Mouse (Mus musculus): ENCODE data around the gene Dlx5. TPM values are rescaled to one million over a fixed set of nuclear protein-coding genes. Genes with fewer than 3 reads are reported as not detected.

Dlx5 gene
- polyA plus RNA-seq, 1 experiment from 2014 or later = 7.1 TPM

DNA sequence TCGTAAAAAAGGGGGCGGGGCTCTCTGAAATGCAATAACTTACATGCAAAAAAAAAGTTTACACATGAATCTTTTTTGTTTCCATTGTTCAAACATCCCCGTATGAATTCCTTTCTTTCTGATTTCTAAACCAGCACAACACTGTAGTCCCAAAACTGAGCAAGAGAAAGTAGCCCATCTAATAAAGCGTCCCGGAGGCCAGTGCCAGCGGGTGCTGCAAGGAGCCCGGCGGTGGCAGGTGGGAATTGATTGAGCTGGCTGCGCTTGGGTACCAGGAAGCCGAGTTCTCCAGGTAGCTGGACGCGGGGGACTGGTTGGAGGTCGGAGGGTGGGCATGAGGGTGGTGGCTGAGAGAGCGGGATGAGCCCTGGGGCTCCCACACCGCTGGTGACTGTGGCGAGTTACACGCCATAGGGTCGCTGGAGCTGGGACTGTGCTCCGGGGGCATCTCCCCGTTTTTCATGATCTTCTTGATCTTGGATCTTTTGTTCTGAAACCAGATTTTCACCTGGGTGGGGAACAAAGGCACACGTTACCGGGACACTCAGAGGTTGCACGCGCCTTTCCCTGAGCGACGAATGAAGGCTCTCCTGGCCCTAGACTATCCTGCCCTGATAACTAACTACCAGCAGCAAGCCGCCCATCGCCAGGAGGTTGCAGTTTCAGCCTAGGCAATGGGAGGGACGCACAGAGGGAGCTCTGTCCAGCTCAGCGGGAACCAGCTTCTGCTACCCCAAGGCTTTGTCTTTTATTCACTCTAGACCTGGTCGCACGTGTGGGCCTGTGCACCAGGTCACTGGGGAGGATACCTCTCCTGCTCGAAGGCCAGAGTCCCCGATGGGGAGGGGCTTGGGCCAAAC, 3.7 kb downstream of the Dlx5 start:
- 0 out of 2 replicates have a peak, but pooled peaks have one; percentile 18 for ATAC-seq (ENCODE audit: low FRiP score, low TSS enrichment)
- Histone ChIP-seq H3K9ac (ENCODE audit: low read length) (no peak overlapping the region), H3K36me3 (ENCODE audit: control insufficient read depth, insufficient read depth, low read length) (no peaks in the 10 kb centered on the region), H3K27ac (replicated peaks) (no peak overlapping the region), H3K4me1 (replicated peaks; ENCODE audit: control insufficient read depth, insufficient read depth) (0 out of 2 replicates have a peak, but pooled peaks cover 3% of the 10 kb centered on the region), H3K9me3 (ENCODE audit: control insufficient read depth, low read length) (no peaks in the 10 kb centered on the region), H3K4me3 (ENCODE audit: low read depth, low read length) (no peak overlapping the region), H3K27me3 (ENCODE audit: control insufficient read depth, insufficient read depth, low read length) (peaks cover 25% of the 10 kb centered on the region), H3K4me2 (replicated peaks; ENCODE audit: low read depth) (no peak overlapping the region)
- DNase-seq (ENCODE audit: low spot score) = no peak
- WGBS = 10% methylated on average over 34 of the region's 34 CpGs
- TF ChIP-seq EP300 (optimal IDR thresholded peaks at IDR 0.05) (no peak), CTCF (IDR thresholded peaks at IDR 0.05; ENCODE audit: low read depth) (no peak)

DNA sequence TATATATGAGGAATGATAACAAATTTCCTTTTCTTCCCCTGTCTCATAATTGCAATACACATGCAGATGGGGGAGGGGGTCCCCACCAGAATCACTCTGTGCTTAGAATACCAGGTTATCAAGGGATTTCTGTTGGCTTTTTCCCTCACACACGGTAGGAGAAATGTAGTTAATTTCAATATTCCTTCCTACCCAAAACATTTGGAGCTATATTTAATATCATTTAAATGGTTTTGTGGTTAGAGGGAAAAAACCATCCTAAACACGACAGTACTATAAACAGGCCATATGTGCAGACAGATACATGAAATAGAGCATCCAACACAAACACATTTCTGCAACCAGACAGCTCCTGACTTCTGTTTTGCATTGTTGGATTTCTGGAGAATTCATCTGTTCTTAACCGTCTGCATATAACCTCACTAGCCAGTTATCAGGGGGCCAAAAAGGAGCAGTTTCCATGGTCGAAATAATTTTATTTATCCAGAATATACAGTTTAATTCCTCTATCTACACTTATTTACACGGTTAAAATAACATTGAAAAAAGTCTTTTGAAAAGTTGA, 4.5 kb downstream of the Dlx5 start:
- 12% methylated on average over 5 of the region's 5 CpGs for WGBS

DNA sequence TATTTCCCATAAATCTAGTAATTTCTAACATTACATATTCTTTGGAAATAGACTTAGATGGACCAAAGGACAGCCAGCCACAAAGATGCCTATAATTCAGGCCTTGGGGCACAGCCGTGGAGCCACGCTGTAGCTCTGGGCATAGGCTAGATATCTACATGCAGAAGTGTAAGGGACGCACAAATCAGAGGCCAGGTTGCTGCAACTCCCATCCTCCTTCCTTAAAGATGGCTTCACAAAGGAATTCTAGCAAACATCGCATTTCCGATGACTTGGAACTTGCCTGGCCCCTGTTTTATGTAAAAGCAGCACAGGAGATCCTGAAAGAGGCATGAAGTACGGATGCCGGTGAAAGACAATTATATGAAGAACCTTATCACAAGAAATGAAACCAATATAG, 5.2 kb downstream of the Dlx5 start:
- TF ChIP-seq CTCF (IDR thresholded peaks at IDR 0.05; ENCODE audit: low read depth) = no peak
- no peak for TF ChIP-seq EP300 (optimal IDR thresholded peaks at IDR 0.05)
- no peak for DNase-seq (ENCODE audit: low spot score)
- Histone ChIP-seq H3K27ac (replicated peaks) (no peak overlapping the region), H3K9ac (ENCODE audit: low read length) (no peak overlapping the region), H3K36me3 (ENCODE audit: control insufficient read depth, insufficient read depth, low read length) (no peaks in the 10 kb centered on the region), H3K4me2 (replicated peaks; ENCODE audit: low read depth) (no peak overlapping the region), H3K4me1 (replicated peaks; ENCODE audit: control insufficient read depth, insufficient read depth) (0 out of 2 replicates have a peak, but pooled peaks cover 3% of the 10 kb centered on the region), H3K27me3 (ENCODE audit: control insufficient read depth, insufficient read depth, low read length) (peaks cover 24% of the 10 kb centered on the region), H3K4me3 (ENCODE audit: low read depth, low read length) (no peak overlapping the region), H3K9me3 (ENCODE audit: control insufficient read depth, low read length) (no peaks in the 10 kb centered on the region)
- WGBS = 11% methylated on average over 7 of the region's 7 CpGs
- ATAC-seq (ENCODE audit: low FRiP score, low TSS enrichment) = no peak

More for the DNA sequence above, 4.5 kb downstream of the Dlx5 start:
- Histone ChIP-seq H3K9me3 (ENCODE audit: control insufficient read depth, low read length) (no peaks in the 10 kb centered on the region), H3K27ac (replicated peaks) (no peak overlapping the region), H3K4me2 (replicated peaks; ENCODE audit: low read depth) (no peak overlapping the region), H3K9ac (ENCODE audit: low read length) (no peak overlapping the region), H3K27me3 (ENCODE audit: control insufficient read depth, insufficient read depth, low read length) (peaks cover 22% of the 10 kb centered on the region), H3K4me3 (ENCODE audit: low read depth, low read length) (no peak overlapping the region), H3K36me3 (ENCODE audit: control insufficient read depth, insufficient read depth, low read length) (no peaks in the 10 kb centered on the region), H3K4me1 (replicated peaks; ENCODE audit: control insufficient read depth, insufficient read depth) (0 out of 2 replicates have a peak, but pooled peaks cover 3% of the 10 kb centered on the region)
- DNase-seq (ENCODE audit: low spot score) (no peak), ATAC-seq (ENCODE audit: low FRiP score, low TSS enrichment) (no peak)
- no peak for TF ChIP-seq EP300 (optimal IDR thresholded peaks at IDR 0.05)
- TF ChIP-seq CTCF (IDR thresholded peaks at IDR 0.05; ENCODE audit: low read depth) = no peak

DNA sequence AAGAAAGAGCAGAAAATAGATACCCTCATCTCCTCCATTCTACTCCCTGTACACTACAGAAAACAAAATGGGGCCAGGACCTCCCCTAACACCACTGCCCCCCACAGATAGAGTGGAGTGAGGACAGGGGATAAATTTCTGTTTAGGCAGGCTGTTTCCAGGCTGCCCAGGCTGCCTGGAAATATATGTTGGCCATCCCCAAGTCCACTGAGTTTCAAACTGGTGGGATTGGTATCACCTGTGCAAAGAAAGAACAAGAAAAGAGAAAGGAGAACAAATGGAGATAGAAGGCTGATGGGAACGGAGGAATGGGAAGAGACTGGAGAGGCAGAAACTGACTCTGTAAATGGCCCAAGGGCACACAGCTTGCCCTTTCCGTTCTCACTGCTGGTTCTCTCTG, 5.7 kb downstream of the Dlx5 start:
- no peak for ATAC-seq (ENCODE audit: low FRiP score, low TSS enrichment)
- TF ChIP-seq CTCF (IDR thresholded peaks at IDR 0.05; ENCODE audit: low read depth) = no peak
- no peak for TF ChIP-seq EP300 (optimal IDR thresholded peaks at IDR 0.05)
- 5% methylated on average over 2 of the region's 2 CpGs for WGBS

DNA sequence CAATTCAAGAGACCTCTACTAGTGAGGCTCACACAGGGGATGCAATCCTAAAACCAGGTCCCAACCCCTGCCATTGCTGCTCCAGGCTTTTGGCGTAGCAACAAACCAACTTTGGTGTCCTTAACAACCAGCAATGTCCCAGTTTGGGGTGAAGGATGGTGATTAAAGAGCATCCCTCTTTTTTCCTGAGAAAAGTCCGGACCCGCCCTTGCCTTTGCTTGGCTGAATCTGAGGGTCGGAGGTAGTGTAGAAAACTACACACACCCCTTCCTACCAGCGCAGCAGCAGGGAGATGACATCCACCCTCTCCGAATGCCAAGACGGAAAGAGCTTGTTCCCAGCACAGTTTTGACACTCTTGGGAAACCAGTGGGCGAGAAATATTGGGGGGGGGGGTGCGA, 6.2 kb downstream of the Dlx5 start:
- DNase-seq (ENCODE audit: low spot score) = no peak
- 6% methylated on average over 9 of the region's 9 CpGs for WGBS
- no peaks in the 10 kb centered on the region for H3K36me3 ChIP-seq (ENCODE audit: control insufficient read depth, insufficient read depth, low read length)

More for the DNA sequence above, 5.7 kb downstream of the Dlx5 start:
- Histone ChIP-seq H3K4me3 (ENCODE audit: low read depth, low read length) (no peak overlapping the region), H3K9me3 (ENCODE audit: control insufficient read depth, low read length) (no peaks in the 10 kb centered on the region), H3K4me1 (replicated peaks; ENCODE audit: control insufficient read depth, insufficient read depth) (0 out of 2 replicates have a peak, but pooled peaks cover 1% of the 10 kb centered on the region), H3K4me2 (replicated peaks; ENCODE audit: low read depth) (no peak overlapping the region), H3K27ac (replicated peaks) (no peak overlapping the region), H3K27me3 (ENCODE audit: control insufficient read depth, insufficient read depth, low read length) (peaks cover 19% of the 10 kb centered on the region), H3K36me3 (ENCODE audit: control insufficient read depth, insufficient read depth, low read length) (no peaks in the 10 kb centered on the region), H3K9ac (ENCODE audit: low read length) (no peak overlapping the region)
- no peak for DNase-seq (ENCODE audit: low spot score)

GRCm38 (mm10) chr6:6875136-6875535, 6.7 kb downstream of the Dlx5 start:
- Histone ChIP-seq H3K4me3 (ENCODE audit: low read depth, low read length) (no peak overlapping the region), H3K27ac (replicated peaks) (no peak overlapping the region), H3K36me3 (ENCODE audit: control insufficient read depth, insufficient read depth, low read length) (no peaks in the 10 kb centered on the region), H3K4me1 (replicated peaks; ENCODE audit: control insufficient read depth, insufficient read depth) (no peaks in the 10 kb centered on the region), H3K27me3 (ENCODE audit: control insufficient read depth, insufficient read depth, low read length) (peaks cover 16% of the 10 kb centered on the region), H3K9me3 (ENCODE audit: control insufficient read depth, low read length) (no peaks in the 10 kb centered on the region), H3K4me2 (replicated peaks; ENCODE audit: low read depth) (no peak overlapping the region), H3K9ac (ENCODE audit: low read length) (no peak overlapping the region)
- 3% methylated on average over 11 of the region's 11 CpGs for whole genome bisulfite sequencing
- ATAC-seq (ENCODE audit: low FRiP score, low TSS enrichment) (no peak), DNase-seq (ENCODE audit: low spot score) (no peak)
- TF ChIP-seq EP300 (optimal IDR thresholded peaks at IDR 0.05) (no peak), CTCF (IDR thresholded peaks at IDR 0.05; ENCODE audit: low read depth) (no peak)

More for the DNA sequence above, 6.2 kb downstream of the Dlx5 start:
- Histone ChIP-seq H3K27ac (replicated peaks) (no peak overlapping the region), H3K4me3 (ENCODE audit: low read depth, low read length) (no peak overlapping the region), H3K27me3 (ENCODE audit: control insufficient read depth, insufficient read depth, low read length) (peaks cover 15% of the 10 kb centered on the region), H3K9ac (ENCODE audit: low read length) (no peak overlapping the region), H3K4me1 (replicated peaks; ENCODE audit: control insufficient read depth, insufficient read depth) (no peaks in the 10 kb centered on the region), H3K4me2 (replicated peaks; ENCODE audit: low read depth) (no peak overlapping the region), H3K9me3 (ENCODE audit: control insufficient read depth, low read length) (no peaks in the 10 kb centered on the region)
- ATAC-seq (ENCODE audit: low FRiP score, low TSS enrichment) = no peak
- no peak for TF ChIP-seq CTCF (IDR thresholded peaks at IDR 0.05; ENCODE audit: low read depth)
- no peak for TF ChIP-seq EP300 (optimal IDR thresholded peaks at IDR 0.05)

Data from stomach, postnatal 0 days (tissue).